Mouse (Mus musculus) T-helper 1 cell (primary cell): ENCODE measurements around the gene Pear1.

Experiments
- in situ Hi-C: fragments of 300-600 bp; cut with MboI, MseI; formaldehyde crosslinking; loops from one replicate; pipeline ENCODE4 v1.15.1; 2025; ENCODE audit warnings: high pct_unique_total_duplicates

Pear1 gene

DNA sequence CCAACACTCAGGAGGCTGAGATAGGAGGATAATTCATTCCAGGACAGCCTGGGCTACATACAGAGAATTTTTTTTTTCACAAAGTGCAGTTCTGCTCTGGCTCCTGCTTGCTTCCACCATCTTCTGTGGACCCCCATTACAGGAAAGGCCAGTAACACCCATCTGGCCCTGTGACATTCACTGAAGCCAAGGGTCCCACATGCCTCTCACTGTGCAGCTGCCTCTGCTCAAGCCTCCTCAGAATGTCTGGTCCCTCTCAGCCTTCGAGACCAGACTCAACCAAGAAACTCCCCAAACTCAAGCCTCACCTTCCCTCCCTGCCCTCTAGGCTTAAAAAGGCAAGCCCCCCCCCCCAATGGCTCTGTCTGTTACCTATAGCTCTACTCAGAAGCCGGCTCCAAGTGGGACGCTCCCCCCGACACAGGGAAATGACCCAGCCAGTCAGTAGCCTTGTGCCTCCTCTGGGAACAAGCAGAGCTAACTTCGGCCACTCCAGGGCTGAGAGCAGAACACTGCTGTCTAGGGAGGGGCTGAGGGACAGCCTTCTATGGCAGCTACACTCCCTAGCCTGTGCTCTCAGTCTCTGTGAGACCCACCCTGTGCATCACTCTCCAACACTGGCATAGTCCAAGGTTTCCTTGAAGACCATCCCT lies 58.3 kb downstream of the Pear1 start:
- in situ Hi-C loops, result loop anchor here (5.0 kb wide), 1 partner anchor 52 kb away; no protein-coding TSS in a partner anchor

DNA sequence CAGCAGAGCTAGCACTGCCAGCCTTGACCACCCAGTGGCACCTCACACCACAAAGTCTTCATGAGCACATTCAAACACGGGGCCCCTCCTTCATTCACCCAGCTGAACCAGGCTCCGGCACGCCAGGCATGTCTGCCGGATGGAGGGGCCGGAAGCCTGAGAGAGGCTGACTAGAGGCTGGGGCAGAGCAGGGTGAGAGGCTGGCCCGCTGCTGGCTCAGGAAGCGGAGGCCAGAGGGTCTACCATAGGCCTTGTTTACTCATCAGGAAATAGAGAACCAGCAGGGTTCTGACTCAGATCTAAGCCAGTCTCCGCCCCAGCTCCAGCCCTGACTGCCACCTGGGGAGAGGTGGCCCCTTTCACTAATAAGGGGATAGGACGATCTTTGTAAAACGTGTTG lies 59.0 kb downstream of the Pear1 start:
- in situ Hi-C loops, result loop anchor here (5.0 kb wide), 1 partner anchor 52 kb away; no protein-coding TSS in a partner anchor

DNA sequence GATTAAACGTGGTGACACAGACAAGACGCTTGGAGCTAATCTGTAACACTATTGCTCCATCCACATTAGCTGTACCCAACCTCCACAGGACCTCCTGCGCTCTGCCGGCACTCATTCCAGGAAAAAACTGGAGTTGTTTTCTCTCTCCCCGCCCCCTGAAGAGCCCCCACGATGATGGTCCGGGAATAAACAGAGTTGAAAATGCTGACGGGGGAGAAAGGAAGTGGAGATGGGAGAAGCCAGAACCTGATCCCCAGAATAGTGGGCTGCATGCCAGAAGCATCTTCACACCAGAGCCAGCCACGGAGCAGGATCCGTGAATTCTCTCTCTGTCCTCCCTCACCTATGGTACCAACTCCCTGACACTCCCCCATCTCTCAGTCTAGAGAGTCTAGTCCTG lies 59.6 kb downstream of the Pear1 start:
- in situ Hi-C loops, result no loop called here

DNA sequence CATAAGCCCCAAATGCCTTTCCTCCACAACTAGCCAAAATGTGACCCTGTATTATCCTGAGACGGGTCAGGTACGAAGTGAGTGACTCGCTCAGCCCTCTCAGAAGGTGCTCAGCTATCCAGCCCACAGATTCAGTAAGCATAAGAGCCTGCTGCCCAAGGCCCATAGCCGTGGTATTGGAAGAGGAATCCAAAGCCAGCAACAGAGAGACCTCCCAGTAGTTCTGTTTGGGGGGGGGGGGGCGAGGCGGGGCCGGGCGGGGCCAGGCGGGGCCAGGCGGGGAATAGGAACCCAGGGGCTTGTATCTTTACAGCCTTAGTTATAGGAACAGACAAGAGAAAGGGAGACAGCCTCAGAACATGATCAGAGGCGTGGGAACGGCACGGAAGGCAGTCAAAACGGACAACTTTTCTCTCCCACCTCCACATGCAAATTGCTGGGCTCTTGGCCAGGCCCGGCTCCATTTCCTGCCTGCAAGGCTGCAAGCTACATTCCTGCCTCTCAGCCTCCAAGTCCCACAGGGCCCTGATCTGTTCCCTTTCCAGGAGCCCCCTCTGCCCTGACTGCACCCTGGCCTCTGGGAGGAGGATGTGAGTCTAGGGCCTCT lies 60.3 kb downstream of the Pear1 start:
- in situ Hi-C loops, result no loop called here

DNA sequence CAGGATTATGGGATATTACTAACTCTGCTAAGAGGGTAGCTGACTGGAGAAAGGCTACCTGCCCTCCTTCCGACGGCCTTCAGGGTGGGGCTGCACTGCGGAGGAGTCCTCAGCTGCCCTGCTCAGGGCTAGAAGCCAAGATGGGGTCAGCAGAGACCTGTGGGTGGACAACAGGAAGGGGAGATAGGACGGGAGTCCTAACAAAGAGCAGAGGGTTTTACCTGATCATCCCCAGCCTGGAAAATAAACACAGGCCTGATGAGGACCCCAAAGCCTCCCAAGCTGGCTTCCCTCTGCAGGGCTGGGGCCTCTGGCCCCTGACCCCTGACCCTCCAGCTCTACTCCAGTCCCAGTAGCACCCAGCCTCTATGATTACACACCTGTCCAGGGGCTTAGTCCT lies 60.9 kb downstream of the Pear1 start:
- in situ Hi-C loops, result no loop called here

DNA sequence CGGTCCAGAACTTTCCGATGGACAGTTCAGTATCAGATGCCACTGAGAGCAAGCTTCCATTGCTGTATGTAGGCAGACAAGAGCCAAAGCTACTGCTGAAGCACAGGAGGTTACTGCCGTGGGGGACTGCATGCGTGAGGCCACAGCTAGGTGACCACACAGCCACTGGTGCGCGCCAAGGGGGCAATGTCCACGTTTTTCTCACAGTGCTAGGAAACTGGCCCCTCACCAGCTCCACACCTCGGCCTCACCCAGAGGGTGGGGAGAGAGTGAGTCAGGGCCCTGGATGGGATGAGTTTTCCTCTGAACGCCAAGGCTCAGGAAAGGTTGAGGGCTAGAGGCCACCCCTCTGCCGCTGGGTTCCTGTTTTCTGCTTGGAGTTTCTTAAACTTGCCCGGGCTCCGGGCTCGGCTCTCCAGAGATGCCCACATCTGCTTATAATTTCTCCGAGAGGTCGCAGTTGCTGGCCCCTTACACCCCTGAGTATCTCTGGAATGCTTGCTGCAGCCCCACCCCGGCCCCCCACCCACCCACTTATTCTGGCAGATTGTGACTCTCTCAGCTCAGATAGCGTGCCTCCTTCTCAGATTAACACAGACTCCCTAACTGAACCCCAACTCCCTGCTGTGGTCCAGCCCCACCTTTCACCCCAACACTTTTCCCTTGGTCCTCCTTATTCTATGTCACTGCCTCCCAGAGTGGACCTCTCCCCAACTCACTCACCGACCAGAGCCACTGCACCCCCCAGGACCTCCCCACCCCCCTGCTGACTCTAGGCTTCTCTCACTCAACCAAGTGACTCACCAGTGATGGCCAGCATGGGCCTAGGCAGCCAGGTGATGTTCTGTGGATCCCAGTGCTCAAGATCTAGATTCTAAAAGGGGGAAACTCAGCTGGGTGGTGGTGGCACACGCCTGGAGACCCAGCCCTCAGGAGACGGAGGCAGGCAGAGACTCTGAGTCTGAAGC lies 62.4 kb downstream of the Pear1 start:
- in situ Hi-C loops, result no loop called here

DNA sequence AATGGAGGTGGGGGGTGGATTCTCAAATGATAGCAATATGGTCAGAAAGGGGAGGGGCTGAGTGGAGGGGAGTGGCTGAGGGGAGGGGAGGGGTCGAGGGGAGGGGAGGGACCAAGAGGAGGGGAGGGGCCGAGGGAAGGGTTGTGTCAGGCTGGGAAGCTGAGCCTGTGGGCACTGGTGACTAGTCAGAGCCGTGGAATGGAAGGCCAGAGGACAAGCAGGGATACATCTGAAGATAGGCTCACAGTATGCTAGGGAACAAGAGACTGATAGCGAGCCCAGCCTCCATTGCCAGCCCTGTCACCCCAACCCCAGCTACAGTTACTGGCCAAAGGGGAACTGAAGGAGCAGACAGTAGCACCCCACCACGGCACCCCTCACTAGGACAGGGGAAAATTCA lies 65.5 kb downstream of the Pear1 start:
- in situ Hi-C loops, result no loop called here

DNA sequence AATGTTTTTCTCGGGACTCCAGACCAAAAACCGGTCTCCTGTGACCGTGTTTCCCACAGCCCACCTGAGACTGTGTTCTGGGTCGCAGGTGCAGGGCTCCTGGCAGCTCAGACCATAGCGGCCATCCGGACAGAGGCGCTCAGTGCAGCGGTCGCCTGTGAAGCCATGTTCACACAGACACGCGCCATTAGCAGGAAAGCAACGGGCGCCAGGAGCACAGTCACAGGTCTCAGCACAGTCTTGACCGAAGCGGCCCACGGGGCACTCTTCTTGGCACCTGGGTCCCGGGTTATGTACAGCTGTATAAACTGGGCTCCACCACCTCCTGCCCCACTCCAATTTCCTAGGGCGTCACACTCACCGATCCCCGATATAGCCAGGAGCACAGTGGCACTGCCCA lies 67.6 kb downstream of the Pear1 start:
- in situ Hi-C loops, result no loop called here

DNA sequence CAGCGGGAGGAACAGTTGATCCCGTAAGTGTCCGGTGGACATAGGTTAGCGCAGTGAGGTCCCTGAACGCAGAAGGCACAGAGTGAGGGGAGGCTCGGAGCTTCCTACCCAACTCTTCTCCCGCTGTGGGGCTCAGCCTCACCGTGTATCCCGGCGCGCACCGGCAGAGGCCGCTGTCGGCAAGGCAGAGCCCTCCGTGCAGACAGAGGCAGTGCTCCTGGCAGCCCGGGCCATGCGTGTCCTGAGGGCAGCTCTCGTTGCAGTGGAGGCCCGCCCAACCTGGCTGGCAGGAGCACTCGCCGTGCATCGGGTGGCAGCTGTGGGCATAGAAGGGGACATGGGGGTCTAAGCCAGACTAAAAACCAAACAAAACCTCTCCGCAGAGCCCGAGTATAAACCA lies 68.1 kb downstream of the Pear1 start:
- in situ Hi-C loops, result no loop called here

DNA sequence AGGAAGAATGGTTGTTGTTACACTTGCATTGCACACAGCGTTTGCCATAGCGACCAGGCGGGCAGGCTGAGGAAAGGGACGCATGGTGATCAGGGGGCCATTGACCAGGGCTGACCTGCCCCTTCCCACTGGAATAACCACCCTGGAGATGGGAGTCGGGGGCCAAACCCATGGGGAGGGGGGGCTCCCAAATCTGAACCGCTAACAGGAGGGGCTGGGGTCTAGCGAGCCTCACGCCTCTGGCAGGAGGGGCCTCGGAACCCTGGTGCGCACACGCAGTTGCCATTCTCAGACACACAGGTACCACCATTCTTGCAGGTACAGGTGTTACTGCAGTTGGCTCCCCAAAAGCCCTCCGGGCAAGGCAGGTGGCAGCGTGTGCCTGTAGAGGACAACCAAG lies 70.3 kb downstream of the Pear1 start:
- in situ Hi-C loops, result no loop called here

DNA sequence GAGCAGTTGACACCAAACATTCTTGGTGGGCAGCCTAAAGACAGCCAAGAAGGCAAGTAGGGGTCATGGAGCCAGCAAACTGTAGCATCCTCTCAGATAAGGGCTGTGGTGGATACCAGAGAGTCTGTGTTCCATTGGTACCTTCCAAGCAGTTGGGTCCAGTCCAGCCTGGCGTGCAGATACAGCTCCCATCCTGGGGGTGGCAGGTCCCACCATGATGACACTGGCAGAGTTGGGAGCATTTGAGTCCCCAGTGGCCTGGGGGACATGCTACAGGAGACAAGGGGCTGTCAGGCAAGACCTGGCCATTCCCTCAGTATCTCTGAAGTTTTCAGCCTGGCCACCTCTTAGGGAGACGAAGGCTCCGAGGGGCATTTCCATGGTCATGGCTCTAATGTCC lies 71.5 kb downstream of the Pear1 start:
- in situ Hi-C loops, result no loop called here

DNA sequence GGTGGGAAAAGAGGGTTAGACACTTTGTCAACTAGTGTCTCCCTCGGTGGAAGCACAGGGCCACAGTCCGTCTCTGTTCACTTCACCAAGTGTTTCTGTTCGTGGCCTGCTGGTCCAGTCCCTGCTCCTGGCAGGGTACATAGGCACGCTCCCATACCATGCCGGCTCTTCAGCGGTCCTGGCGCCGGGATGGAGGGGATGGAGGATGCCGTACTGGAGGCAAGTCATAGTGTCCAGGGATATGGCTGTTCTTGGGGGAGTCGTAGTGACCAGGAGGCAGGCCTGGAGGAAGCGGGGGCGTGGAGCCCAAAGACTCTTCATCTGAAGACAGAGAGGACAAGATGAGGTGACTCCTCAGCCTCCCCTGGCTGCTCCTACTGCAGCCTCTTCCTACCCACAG lies 74.1 kb downstream of the Pear1 start:
- in situ Hi-C loops, result no loop called here

DNA sequence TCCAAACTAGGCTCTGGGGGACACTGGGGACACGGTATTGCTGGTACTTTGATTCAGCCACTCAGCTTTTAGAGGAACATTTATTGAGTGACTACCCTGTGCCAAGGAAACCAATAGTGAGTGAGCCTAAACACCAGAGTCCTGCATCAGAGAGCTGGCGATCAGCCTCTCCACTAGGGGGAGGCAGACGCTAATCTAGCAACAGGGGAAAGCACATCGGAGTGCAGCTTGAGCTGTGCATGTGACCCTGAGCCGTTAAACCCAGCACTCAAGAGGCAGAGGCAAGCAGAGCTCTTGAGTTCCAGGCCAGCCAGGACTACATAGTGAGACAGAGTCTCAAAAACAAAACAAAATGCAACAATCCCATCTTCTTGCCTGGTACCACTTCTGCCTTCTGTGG lies 75.1 kb downstream of the Pear1 start:
- in situ Hi-C loops, result no loop called here

DNA sequence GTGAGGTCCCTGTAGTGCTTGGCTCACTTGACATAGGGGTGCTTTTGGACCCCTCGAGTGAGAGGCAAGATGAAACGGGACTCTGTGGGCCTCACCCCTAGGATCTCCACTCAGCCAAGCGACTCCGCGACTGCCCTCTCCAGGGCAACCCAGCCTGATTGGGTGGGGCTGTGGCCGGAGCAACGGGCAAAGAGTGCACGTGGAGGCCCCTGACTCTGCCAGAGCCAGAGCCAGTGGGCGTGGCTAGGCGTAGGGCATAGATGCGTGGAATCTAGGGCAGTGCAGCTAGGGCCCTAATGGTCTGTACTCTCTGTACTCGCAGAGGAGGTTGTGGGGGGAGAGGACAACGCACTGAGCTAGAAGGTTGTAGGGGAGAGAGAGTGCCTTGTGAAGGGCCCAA lies 75.7 kb downstream of the Pear1 start, which contains the start of gene Lrrc71:
TSS of gene Lrrc71 (minus strand) at position 195 of the 400 bp plus-strand sequence.
- in situ Hi-C loops, result no loop called here

DNA sequence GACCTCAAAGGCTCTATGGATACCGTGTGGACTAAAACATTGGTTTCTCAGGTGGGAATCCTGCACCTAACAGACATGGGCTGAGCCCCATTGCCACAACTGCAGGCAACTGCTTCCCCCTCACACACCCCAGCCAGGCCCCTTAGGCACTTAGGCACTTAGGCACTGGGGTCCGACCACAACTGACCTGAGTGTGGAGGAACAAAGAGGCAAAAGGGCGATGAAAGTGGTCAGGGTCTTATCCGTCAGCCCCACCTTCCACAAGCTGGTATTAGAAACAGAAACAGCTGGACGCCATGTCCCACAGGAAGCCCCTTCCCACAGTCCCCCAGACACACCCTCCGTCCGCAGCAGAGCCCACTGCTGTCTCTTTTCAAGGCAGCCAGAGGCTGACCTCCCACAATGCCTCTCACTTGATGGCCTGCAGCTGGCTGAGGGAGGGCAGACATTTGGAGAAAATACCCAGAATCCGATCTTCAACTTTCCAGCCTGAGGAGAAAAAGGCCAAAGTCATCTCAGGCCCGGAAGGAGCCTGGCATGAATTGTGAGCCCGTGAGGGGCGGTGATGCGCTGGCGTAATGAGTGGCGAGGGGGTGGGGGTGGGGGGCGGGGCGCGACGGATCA lies 79.0 kb downstream of the Pear1 start:
- in situ Hi-C loops, result no loop called here

DNA sequence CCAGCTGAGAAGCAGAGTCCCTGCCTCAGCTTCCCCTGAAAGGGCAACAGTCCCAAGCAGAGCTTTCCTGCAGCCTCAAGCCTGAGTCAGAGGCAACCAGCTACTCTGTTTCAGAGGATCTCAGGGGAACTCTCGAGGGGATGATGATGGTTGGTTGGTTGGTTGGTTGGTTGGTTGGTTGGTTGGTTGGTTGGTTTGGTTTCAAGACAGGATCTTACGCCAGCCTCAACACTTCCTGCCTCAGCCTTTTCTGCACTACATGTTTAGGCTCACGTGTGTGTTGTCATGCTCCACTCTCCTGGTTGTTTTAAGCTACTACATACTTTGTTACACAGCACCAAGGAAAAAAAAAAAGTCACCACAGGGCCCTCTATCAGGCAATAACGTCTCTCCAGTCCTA lies 80.2 kb downstream of the Pear1 start:
- in situ Hi-C loops, result no loop called here

DNA sequence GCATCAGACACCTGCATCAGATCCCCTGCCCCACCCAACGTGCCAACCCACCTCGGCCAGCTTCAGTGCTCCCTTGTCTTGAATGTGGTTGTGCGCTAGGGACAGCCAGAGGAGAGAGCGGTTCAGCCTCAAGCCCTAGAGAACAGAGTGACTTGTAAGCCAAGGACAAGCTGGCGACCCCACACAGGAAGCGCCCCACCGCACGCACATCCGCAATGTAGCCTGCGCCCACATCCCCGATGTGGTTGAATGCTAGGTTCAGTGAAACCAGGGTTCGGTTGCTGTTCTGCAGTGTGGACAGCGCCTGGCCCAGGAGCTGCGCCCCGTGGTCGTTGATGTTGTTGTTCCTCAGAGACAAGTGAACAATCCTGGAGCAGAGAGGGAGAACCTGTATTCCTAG lies 81.4 kb downstream of the Pear1 start:
- in situ Hi-C loops, result no loop called here

DNA sequence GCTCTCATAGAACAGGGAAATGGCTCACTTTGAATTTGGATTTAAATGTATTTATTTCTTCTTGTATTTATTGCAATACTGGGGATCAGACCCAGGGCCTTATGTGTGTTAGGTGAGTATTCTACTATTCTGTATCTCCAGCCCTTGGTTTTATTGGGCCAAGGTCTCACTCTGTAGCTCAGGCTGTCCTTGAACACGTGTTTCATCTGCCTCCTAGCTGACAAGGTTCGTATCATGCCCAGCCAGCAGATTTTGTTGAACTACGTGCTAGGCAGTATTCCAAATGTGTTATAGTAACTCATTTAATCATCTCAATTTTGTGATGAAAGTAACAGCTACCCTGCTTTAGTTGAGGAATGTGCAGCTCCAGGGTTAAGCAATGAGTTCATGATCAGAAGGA lies 82.1 kb downstream of the Pear1 start:
- in situ Hi-C loops, result no loop called here

DNA sequence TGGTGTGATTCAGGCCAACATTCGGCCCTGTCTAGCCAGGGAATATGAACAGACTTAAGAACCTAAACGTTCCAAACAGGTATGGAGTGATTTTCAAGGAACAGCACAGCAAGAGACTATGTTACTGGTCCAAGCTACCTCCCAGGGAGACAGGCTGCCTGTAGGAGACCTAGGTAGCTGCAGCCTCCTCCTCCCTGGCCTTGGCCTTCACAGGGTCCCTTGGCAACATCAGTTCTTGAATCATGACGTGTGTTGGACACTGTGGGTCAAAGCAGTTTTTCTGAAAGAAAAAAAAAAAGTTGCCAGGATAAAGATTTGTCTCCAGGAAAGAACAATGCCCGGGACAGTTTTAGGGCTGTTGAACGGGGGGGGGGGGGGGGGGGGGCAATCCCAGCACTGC lies 85.2 kb downstream of the Pear1 start:
- in situ Hi-C loops, result no loop called here

DNA sequence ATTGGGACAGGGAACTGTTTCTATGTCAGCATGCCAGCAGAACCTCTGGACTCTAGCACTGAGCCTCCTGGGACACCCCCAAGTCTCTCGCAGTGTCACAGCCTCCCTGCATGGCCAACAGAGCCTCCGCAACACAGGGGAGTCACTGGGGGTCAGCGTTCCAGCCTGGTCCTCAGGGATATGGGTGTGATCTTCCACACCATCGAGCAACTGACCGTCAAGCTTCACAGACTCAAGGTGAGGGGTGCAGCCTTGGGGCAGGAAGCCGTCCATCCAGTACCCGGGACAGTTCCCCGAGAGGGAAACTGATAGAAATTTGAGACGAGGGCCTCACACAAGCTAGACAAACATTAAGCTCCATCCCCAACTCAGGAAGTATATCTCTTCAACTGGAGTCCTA lies 88.8 kb downstream of the Pear1 start:
- in situ Hi-C loops, result no loop called here

DNA sequence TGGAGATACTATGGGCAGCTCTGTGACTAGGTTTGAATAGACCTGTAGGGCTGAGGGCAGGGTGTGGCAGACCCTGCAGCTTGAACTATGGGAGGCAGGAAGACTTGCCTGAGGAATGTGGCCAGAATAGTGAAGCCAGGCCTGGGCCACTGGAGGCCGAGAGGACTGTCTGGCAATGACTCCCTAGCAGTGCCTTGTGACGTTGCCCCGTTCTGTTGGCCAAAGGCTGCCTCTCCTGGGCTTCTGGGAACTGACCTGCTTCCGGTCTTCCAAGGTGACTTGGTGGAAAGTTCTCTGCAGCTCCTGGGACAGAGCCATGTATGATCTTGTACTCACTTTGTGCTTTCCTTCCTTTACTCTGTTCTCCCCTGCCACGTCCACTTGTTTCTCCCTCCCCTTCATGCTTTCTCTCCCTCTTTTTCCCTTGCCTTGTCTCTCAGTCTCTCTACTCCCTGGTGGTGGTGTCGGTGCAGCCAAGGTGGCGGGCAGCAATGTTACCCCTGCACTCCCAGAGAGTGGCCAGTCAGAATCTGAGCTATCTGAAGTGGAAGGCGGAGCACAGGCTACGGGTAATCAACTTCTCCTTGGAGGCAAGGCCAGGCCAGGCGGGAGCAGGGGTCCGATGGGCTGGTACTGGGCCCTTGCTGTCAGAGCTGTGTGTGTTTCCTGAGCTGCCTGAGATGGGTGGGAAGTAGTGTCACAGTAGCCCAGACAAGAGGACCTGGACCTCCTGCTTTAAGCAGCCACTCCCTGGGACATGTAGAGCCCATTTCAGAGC lies 89.9 kb downstream of the Pear1 start:
- in situ Hi-C loops, result no loop called here
